Mouse (Mus musculus) gastrocnemius, postnatal 25 days (tissue): Measurements from ENCODE around the gene Ptpn3. TPM values are rescaled to one million over a fixed set of nuclear protein-coding genes. Genes with fewer than 3 reads are reported as not detected.

Experiments
- DNase-seq: peaks from one replicate; pipeline ENCODE4 v3.0.0; 2022
- total RNA-seq, 2 experiments: library from RNA; stranded (reverse); gene quantifications; 1 replicate in 1 of 2; 2 replicates in 1 of 2; pipeline ENCODE4 v1.2.3; 2021

The Ptpn3 gene
- total RNA-seq, 2 experiments from 2014 or later = 40.4 to 46.3 TPM

DNA sequence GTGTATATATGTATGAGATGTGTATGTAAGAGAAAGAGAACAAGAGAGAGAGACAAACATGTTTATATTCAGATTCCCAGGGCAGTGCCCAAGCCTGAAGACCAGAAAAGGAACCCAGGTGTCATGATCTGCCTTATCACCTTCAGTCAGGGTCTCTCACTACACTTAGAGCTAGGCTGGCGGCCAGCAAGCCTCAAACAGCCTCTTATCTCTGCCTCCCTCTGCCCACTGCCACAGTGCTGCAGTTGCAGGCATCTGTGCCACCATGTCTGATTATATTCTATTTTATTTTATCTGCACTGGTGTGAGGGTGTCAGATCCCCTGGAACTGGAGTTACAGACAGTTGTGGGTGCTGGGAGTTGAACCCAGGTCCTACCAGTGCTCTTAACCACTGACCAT is 133.4 kb downstream of the Ptpn3 start:
- no peak for DNase-seq

DNA sequence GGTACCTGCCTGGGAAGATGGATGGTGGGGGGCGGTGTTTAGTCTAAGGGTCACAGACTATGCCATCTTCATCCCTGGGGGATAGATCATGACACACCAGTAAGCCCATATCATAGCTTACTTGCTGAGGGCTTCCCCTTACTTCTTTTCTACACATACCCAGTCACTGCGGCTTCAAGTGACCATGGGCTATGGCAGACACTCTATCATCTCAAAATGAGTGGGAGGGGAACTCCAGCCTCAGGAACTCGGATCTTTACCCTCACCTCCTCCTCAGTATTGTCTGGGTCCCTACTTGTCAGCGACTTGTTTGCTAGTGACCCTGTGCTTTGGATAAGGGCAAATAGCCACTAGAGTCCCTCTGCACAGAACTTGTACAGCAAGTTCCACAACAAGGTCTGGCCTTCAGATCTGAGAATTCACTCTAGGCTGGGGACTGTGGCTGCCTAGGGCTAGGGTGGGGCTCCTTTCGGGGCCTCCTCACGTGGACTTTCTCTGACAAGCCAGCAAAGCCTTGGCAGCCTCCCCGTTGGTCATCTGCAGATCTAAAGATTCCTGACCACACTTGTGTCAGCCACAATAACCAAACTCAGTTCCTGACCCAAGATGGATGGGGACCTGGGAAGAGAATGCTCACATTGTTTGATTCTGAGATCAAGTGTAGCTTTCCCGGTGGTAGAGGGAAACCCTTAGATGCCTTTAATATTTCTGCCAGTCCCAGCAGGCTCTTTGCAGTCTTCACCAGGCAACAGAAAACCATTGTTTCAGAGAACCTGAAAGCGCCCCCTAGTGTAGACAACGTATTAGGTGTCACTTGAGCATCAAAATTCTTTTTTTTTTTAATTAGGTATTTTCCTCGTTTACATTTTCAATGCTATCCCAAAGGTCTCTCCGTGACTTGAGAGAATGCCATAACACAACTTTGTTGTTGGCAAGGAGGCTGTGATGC is 134.4 kb downstream of the Ptpn3 start:
- DNase-seq = no peak

- DNase-seq = no peak
These were observed 136.0 kb downstream of the Ptpn3 start for GRCm38 (mm10) chr4:57165654-57166053.

- DNase-seq = no peak
These were observed 136.9 kb downstream of the Ptpn3 start for GRCm38 (mm10) chr4:57164578-57165210.

DNA sequence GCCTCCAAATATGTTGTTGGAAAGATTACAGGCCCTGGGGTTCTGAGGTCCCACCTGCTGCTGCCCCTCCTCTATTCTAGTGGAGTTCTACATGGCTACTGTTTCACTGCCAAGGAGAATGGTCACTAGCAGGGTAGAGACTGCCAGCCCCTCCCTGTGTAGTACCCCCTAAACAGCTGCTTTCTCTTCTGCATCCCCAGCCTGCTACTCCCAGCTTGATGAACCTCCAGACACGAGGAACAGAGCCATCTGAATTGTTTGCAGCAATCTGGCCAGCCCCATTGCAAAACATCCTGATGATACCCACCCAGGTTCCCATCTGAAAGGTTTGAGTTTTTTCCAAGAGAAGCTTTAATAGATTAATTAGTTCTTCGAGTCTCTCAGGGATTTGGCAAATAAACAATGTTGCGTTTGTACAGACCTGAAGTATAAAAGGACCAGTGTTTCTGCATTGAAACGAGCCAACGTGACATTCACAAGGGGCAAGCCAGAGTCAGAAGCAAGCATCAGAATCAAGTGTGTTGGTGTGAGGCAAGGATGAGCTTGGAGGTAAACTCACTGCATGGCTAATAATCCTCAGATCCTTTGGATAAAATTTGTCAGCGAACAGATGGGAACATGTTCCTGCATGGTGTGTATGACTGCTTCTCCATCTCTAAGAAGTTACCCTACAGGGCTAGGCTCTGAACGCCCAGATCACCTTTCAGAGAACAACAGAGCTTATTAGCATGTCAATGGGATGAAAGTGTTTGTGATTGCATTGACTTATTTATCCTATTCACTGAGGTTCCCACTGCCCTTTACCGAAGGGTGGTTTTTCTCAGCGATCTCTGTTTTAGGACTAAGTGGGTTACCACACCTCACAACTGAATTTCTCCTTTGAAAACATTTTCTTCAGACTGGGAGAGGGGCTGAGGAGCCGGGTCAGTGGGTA is 138.6 kb downstream of the Ptpn3 start:
- no peak for DNase-seq

- no peak for DNase-seq
These were observed 141.1 kb downstream of the Ptpn3 start for GRCm38 (mm10) chr4:57160571-57160970.

DNA sequence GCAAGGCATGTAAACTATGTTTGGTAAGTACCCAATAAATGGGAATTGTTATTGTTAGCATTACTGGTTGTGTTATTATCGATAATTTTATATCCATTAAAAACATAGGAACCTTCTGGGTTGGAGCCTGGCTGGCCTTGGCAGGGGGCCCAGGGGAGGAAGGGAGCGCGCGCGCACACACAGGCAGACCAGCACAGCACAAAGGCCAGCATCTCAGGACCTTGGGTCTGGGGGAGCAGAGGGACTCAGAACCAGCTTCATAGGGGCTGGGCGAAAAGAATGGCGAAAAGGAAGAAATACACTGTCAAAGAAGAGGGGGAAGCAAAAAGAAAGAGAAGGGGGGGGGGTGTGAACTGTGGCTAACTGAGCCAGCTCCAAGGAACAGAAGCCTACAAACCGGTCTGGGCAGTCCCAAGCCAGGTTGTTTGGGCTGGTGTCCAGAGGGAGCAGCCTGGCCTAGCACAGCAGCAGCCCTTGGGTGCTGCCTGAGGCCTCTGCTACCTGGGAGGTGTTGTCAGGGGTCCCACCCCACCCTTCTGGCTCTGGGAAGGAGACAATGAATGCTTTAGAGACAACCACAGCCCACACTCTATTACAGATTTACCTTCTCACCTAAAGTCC is 145.0 kb downstream of the Ptpn3 start:
- no peak for DNase-seq

DNA sequence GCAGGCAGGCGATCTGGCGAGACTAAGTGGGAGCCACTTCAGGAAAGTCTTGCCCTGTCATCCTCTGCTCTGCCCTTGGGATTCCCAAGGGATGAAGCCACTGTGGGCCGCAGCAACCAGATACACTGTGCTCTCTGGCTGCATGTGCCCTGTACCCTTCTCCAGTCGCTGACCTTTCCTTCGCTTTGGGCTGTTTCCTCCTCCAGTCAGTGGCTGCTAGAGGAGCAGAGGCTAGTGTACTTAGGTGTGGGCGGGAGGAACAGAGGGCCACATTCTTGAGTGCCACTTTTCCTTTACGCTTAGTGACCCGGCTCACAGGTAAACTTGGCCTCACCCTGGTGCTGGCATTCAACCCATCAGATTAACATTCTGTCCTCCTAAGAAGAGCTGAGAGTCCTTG is 147.8 kb downstream of the Ptpn3 start:
- peak; percentile 38 for DNase-seq

- peak; percentile 70 for DNase-seq
These were observed 148.4 kb downstream of the Ptpn3 start for GRCm38 (mm10) chr4:57153068-57153835.

DNA sequence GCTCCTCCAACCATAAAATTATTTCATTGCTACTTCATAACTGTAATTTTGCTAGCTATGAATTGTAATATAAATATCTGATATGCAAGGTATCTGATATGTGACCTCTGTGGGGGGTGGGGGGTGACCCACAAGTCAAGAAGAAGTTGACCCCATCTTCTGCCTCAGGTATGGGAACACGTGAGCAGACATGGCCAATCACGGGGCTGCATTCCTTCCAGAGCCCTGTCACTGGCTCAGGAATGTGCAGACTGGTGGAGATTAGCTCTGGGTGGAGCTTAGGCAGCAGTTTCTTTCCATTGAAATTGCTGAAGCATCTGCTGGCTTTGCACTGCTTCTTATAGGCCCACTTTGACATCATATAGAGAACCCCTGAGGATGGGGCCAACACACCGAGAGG is 153.5 kb downstream of the Ptpn3 start:
- no peak for DNase-seq

DNA sequence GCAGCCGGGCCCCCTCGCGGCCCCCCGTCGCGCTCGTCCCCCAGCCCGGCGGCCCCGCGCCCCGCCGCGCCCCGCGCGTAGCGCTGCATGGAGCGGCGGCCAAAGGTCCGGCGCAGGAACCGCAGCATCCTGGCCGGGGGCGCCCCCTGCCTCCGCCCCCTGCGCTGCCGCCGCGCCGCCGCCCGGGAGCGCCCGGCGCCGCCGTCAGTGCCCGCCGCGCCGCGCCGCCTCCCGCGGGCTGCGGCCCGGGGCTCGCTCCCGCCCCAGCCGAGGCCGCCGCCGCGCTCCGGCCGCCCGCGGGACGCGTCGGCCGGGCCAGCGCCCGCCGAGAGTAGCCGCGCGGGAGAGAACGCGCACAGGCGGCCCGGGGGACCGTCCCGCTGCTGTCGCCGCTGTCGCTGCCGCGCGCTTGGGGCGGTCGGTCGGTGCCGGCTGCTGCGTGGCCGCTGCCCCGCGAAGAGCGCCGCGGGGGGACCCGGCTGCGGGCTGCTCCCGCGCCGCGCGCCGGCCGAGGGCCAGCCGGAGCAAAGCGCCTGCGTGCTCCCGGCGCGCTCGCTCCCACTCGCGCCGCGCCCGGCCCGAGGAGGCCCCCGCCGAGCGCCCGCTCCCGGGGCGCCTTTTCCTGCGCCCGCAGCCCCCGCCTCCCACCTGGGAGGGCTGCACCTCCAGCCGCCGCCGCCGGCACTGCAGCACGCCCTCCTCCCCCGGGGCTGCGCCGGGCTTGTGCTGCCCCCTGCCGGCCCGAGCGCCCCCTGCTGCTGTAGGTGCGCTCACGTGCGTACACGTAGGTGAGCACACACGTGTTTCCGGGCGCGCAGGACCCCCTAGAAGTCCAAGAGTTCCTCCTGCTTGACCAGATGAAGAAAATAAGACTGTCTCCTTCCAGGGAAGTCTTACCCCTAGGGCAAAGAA is 158.4 kb downstream of the Ptpn3 start, which contains the start of gene Epb41l4b:
TSS of gene Epb41l4b (minus strand) at position 412 of the 912 bp plus-strand sequence.
- peak; percentile 72 for DNase-seq

DNA sequence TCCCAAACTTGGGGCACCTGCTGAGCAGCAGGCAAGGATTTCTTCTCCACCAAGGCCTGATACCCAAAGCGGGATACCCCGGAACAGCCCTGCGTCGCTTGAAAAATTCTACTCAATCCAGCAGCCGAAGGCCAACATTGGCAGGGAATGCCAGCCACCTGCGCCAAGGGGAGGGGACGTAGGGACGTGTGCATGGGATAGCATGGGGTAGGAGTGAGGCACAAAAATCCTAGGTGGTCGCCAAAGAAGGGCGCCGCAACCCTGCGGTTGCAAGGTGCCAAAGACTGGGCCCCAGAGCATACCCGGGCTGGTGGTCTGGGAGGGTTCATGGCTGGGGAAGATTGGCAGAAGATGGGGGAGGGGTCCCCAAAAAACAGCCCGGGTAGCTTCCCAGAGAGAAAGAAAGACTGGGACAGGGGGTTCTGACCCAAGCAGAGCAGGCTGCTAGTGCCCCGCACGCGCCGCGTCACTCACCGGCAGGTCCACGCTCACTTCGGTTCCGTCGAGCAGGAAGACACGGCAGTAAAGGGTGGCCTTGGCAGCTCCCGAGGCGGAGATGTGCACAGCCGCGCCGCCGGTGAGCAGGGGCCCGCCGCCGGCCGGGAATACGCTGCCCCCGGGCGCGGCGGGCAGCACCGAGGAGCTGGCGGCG is 159.1 kb downstream of the Ptpn3 start:
- DNase-seq = no peak

DNA sequence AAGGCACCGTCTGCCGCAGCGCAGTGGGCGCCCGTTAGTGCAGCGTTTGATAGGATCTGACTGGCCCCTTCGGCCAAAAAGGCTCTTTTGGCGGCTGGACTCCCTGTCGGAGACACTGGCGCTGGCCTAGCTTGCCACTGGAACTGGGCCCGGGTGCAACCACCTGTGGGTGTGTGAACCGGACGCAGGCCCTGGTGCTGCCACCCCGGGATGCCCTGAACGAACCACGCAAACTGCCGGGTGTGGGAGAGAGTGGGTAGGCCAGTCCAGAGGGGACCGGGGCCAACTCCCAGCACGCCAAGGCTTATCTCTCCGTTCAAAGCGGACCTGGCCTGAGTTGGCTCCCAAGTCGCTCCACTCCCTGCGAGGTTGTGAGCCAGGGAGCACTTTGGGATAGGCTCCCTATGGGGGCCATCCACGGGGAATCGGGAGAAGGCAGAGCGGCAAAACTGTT is 159.7 kb downstream of the Ptpn3 start:
- DNase-seq = no peak

DNA sequence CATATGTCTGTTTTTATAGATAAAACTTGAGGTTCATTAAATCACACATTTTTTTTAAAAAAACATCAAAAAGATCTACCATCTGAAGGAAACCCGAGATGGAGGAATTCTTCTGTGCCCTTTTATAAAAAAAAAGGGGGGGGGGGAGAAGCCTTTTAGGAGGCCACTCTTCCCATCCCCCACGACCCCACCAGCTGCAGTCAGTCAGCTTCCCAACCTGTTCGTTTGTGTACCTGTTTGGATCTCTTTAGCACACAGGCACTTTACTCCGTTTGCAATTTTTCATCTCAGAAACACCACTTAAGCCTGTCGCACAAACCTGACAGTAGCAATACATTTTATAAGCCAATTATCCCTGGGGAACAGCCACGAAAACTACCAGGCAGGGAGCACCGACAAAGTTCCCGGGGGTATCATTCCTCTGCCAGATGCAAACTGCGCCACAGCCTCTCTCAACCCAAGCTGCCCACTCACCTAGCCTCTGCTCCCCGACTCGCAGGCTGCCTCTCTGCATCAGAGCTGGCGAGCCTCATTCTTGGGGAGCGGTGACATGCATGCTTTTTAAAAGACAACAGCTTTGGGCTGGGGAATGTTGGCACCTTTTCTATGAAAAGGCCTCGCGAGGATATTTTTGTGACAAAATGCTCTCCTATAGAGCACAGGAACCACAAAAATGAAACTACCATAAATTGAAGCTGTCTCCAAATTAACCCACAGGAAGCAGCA is 160.5 kb downstream of the Ptpn3 start:
- DNase-seq = no peak
